Mouse (Mus musculus) layer of hippocampus, postnatal 14 days (tissue): ENCODE data around the gene Ttc41. TPM values are rescaled to one million over a fixed set of nuclear protein-coding genes. Genes with fewer than 3 reads are reported as not detected.
A peak's percentile ranks its signal among the peaks of the same experiment; 100 is the strongest.

Source experiments
- DNase-seq, 2 experiments: peaks; one replicate each; pipeline ENCODE4 v3.0.0; 2021 to 2022; ENCODE audit warnings: low spot score in 2 of 2, mixed read lengths in 1 of 2
- total RNA-seq, 2 experiments: library from RNA; stranded (reverse); gene quantifications; 2 replicates each; pipeline ENCODE4 v1.2.3; 2021

The Ttc41 gene
- total RNA-seq, 2 experiments from 2014 or later = 1.4 to 1.9 TPM

- DNase-seq = no peak
These were observed 77.0 kb downstream of the Ttc41 start for GRCm38 (mm10) chr10:86782656-86783055.

GRCm38 (mm10) chr10:86783561-86783960 is 78.0 kb downstream of the Ttc41 start:
- no peak for DNase-seq

- no peak for DNase-seq
These were observed 78.6 kb downstream of the Ttc41 start for GRCm38 (mm10) chr10:86784126-86784675.

- no peak for DNase-seq
These were observed 79.8 kb downstream of the Ttc41 start for GRCm38 (mm10) chr10:86785396-86785795.

- no peak for DNase-seq
These were observed 80.5 kb downstream of the Ttc41 start for GRCm38 (mm10) chr10:86786083-86786482.

- DNase-seq = no peak
These were observed 82.6 kb downstream of the Ttc41 start for GRCm38 (mm10) chr10:86788193-86788592.

- DNase-seq = peak in 1 of 2 experiments; percentile 61
These were observed 83.6 kb downstream of the Ttc41 start for GRCm38 (mm10) chr10:86789146-86789672.

- DNase-seq = no peak
These were observed 86.0 kb downstream of the Ttc41 start for GRCm38 (mm10) chr10:86791507-86792184.

- no peak for DNase-seq
These were observed 87.9 kb downstream of the Ttc41 start for GRCm38 (mm10) chr10:86793509-86793951.

- DNase-seq = no peak
These were observed 88.6 kb downstream of the Ttc41 start for GRCm38 (mm10) chr10:86794196-86794595.

- no peak for DNase-seq
These were observed 89.4 kb downstream of the Ttc41 start for GRCm38 (mm10) chr10:86794794-86795535.

- DNase-seq = no peak
These were observed 90.6 kb downstream of the Ttc41 start for GRCm38 (mm10) chr10:86796073-86796741.

GRCm38 (mm10) chr10:86807362-86807761 is 101.8 kb downstream of the Ttc41 start:
- no peak for DNase-seq

- DNase-seq = no peak
These were observed 102.6 kb downstream of the Ttc41 start for GRCm38 (mm10) chr10:86808013-86808758.

GRCm38 (mm10) chr10:86810000-86810399 is 104.4 kb downstream of the Ttc41 start:
- no peak for DNase-seq

GRCm38 (mm10) chr10:86810612-86811011 is 105.0 kb downstream of the Ttc41 start:
- DNase-seq = no peak

- DNase-seq = no peak
These were observed 108.9 kb downstream of the Ttc41 start for GRCm38 (mm10) chr10:86814292-86815131.

GRCm38 (mm10) chr10:86815133-86815532 is 109.5 kb downstream of the Ttc41 start:
- DNase-seq = no peak

GRCm38 (mm10) chr10:86819649-86820165 is 114.1 kb downstream of the Ttc41 start:
- peak; percentile 55 to 65 for DNase-seq
